Comparison of ENCODE assay signal across 15 mouse cellular contexts in genomic region chr16:18409776-18410175, GRCm38 (mm10). TPM values are rescaled to one million over a fixed set of nuclear protein-coding genes. Genes with fewer than 3 reads are reported as not detected.
DNase-seq lines count a peak whose midpoint lies in the region; ATAC-seq and TF ChIP-seq lines count a peak whose summit lies in the region.
"Had no signal": no experiment of that assay in that cellular context is flagged by ENCODE, and none has a peak within 500 bp of the region (broad histone marks: within the 10 kb centered on the region; RNA-seq: fewer than 3 reads in every experiment).

No protein-coding gene starts in this region.

- no peaks in the 10 kb centered on the region for H3K27me3 ChIP-seq in midbrain, embryonic 12.5 days
- H3K27me3 ChIP-seq in midbrain, embryonic 11.5 days (ENCODE audit: control insufficient read depth, insufficient read depth, low read length) = no peaks in the 10 kb centered on the region
- H3K27me3 ChIP-seq: heart, embryonic 15.5 days had no signal

- H3K36me3 ChIP-seq in midbrain, embryonic 12.5 days = peaks cover 62% of the 10 kb centered on the region
- peaks cover 18% of the 10 kb centered on the region for H3K36me3 ChIP-seq in midbrain, embryonic 11.5 days (ENCODE audit: control insufficient read depth, insufficient read depth, low read length)

- H3K4me2 ChIP-seq in midbrain, embryonic 12.5 days (replicated peaks) = no peak overlapping the region
- no peak overlapping the region for H3K4me2 ChIP-seq in midbrain, embryonic 11.5 days
- H3K4me2 ChIP-seq: heart, embryonic 15.5 days had no signal

- WGBS in midbrain, embryonic 12.5 days = 70% methylated on average over 4 of the region's 4 CpGs
- 69% methylated on average over 4 of the region's 4 CpGs for WGBS in midbrain, embryonic 11.5 days

- H3K4me3 ChIP-seq in gastrocnemius, adult 2 months = no peak overlapping the region
- no peak overlapping the region for H3K4me3 ChIP-seq in midbrain, embryonic 12.5 days
- H3K4me3 ChIP-seq in midbrain, embryonic 11.5 days (ENCODE audit: low read depth, low read length) = no peak overlapping the region
- no peak overlapping the region for H3K4me3 ChIP-seq in brown adipose tissue, adult 24 weeks (ENCODE audit: insufficient read depth, low read depth, low read length)
- H3K4me3 ChIP-seq: heart, embryonic 15.5 days had no signal

- H3K4me1 ChIP-seq in midbrain, embryonic 12.5 days = peaks cover 31% of the 10 kb centered on the region
- H3K4me1 ChIP-seq in midbrain, embryonic 11.5 days (ENCODE audit: control insufficient read depth, insufficient read depth, low read length) = peaks cover 10% of the 10 kb centered on the region
- peaks cover 27% of the 10 kb centered on the region for H3K4me1 ChIP-seq in brown adipose tissue, adult 24 weeks (ENCODE audit: control insufficient read depth, insufficient read depth, insufficient read length, low read length)

- TF ChIP-seq CTCF in gastrocnemius, adult 2 months (IDR thresholded peaks at IDR 0.05) = no peak

- H3K9me3 ChIP-seq in midbrain, embryonic 12.5 days = no peaks in the 10 kb centered on the region
- no peaks in the 10 kb centered on the region for H3K9me3 ChIP-seq in midbrain, embryonic 11.5 days (ENCODE audit: control insufficient read depth, low read length)
- H3K9me3 ChIP-seq: heart, embryonic 15.5 days had no signal

- no peak overlapping the region for H3K9ac ChIP-seq in midbrain, embryonic 12.5 days (replicated peaks)
- no peak overlapping the region for H3K9ac ChIP-seq in midbrain, embryonic 11.5 days (ENCODE audit: low read length)
- H3K9ac ChIP-seq: heart, embryonic 15.5 days had no signal

- ATAC-seq in midbrain, embryonic 12.5 days (ENCODE audit: low FRiP score, low read depth) = no peak
- ATAC-seq in midbrain, embryonic 11.5 days (ENCODE audit: low FRiP score) = no peak

- intact Hi-C loops in gastrocnemius, adult 2 months (cut with DNase I) = loop anchor here (5.0 kb wide), 1 partner anchor 57 kb away; no protein-coding TSS in a partner anchor
- intact Hi-C loops in gastrocnemius, postnatal 36 days (cut with DNase I) = no loop called here

- DNase-seq in gastrocnemius, adult 2 months = peak; percentile 15
- DNase-seq in gastrocnemius, postnatal 36 days = no peak
- DNase-seq in kidney, adult 11 months = peak; percentile 19
- no peak for DNase-seq in kidney, adult 9 months
- no peak for DNase-seq in midbrain, embryonic 11.5 days (ENCODE audit: low spot score, missing footprints)
- DNase-seq in embryo, embryonic 10 days (ENCODE audit: low spot score) = no peak
- DNase-seq: adrenal gland, postnatal 14 days; B cell, adult 2 months; cerebellum, adult 8-10 months; layer of hippocampus, postnatal 36 days; lung, adult 18-20 months; thymus, postnatal 25 days had no signal

- no peak overlapping the region for H3K27ac ChIP-seq in gastrocnemius, adult 2 months
- peak overlapping the region; percentile 56 for H3K27ac ChIP-seq in midbrain, embryonic 12.5 days (replicated peaks)
- H3K27ac ChIP-seq in midbrain, embryonic 11.5 days (ENCODE audit: low read depth, low read length) = no peak overlapping the region
- 0 out of 2 replicates have a peak overlapping the region, but pooled peaks have one; percentile 2 for H3K27ac ChIP-seq in brown adipose tissue, adult 24 weeks (replicated peaks; ENCODE audit: low read depth, low read length)

RNA-seq across cellular contexts. Expression of gene Txnrd2, which starts 16.4 kb away (rescaled TPM):
- total RNA-seq in gastrocnemius, adult 2 months (2021) = 10 to 100 TPM; 18.9 to 21.4 TPM
- 10 to 100 TPM; 16.4 to 17.6 TPM for total RNA-seq in gastrocnemius, postnatal 36 days (2021)
- 22.5 and 23.8 TPM in 2 replicates for polyA plus RNA-seq in midbrain, embryonic 12.5 days (2016; fragmentation: Nextera tagmentation; extraction: Ambion mirVana)
- polyA plus RNA-seq in midbrain, embryonic 11.5 days (2014; fragmentation: Nextera tagmentation; extraction: Ambion mirVana) = 21.0 and 22.7 TPM in 2 replicates
- 77.6 and 92.5 TPM in 2 replicates for polyA plus RNA-seq in brown adipose tissue, adult 24 weeks (2012; ENCODE audit: insufficient read depth, insufficient read length, missing spikeins)

RNA-seq across cellular contexts. Expression of gene Comt, which starts 16.9 kb away (rescaled TPM):
- 10 to 100 TPM; 35.4 to 43.5 TPM for total RNA-seq in gastrocnemius, adult 2 months (2021)
- total RNA-seq in gastrocnemius, postnatal 36 days (2021) = 10 to 100 TPM; 35.4 to 38.4 TPM
- polyA plus RNA-seq in midbrain, embryonic 12.5 days (2016; fragmentation: Nextera tagmentation; extraction: Ambion mirVana) = 54.9 and 60.1 TPM in 2 replicates
- polyA plus RNA-seq in midbrain, embryonic 11.5 days (2014; fragmentation: Nextera tagmentation; extraction: Ambion mirVana) = 50.8 and 52.5 TPM in 2 replicates
- 452 and 497 TPM in 2 replicates for polyA plus RNA-seq in brown adipose tissue, adult 24 weeks (2012; ENCODE audit: insufficient read depth, insufficient read length, missing spikeins)

Comparison
In these comparisons a context has a peak if more than half of its experiments do, and no peak if none do; other contexts are left out.
1. DNase-seq: peak in gastrocnemius, adult 2 months (single experiment) and kidney, adult 11 months (single experiment); none in gastrocnemius, postnatal 36 days (0 of 2), kidney, adult 9 months (single experiment), midbrain, embryonic 11.5 days (single experiment) and embryo, embryonic 10 days (single experiment).
2. H3K27ac ChIP-seq: peak in midbrain, embryonic 12.5 days (single experiment) and brown adipose tissue, adult 24 weeks (single experiment); none in gastrocnemius, adult 2 months (single experiment) and midbrain, embryonic 11.5 days (single experiment).